Mouse (Mus musculus) MEL (cell line): Measurements from ENCODE around the gene Pih1d2.
"Not testable (repeated sequence)": the region's sequence is repeated elsewhere in the genome, so short reads cannot be mapped to it uniquely, and the experiment has no call there.

Experiments
- CTCF ChIP-seq, 3 experiments: IDR thresholded peaks in 2 of 3; conservative IDR thresholded peaks in 1 of 3; 2 replicates each; pipeline ENCODE4 v1.5.1; 2011 to 2012; ENCODE audit warnings: low read length in 3 of 3, low read depth in 2 of 3, mild to moderate bottlenecking in 2 of 3, improper control_type of control experiment in 1 of 3, inconsistent platforms in 1 of 3, mixed read lengths in 1 of 3, moderate library complexity in 1 of 3; ENCODE audit not compliant: control insufficient read depth in 1 of 3, insufficient read depth in 1 of 3, poor library complexity in 1 of 3, severe bottlenecking in 1 of 3
- EP300 ChIP-seq, 2 experiments: IDR thresholded peaks; 2 replicates each; pipeline ENCODE4 v1.6.1; 2011; ENCODE audit warnings: improper control_type of control experiment in 2 of 2, low read length in 2 of 2, low read depth in 1 of 2, mild to moderate bottlenecking in 1 of 2
- MEF2A ChIP-seq: IDR thresholded peaks from 2 replicates; pipeline ENCODE4 v1.6.1; 2014; ENCODE audit warnings: low read depth, mild to moderate bottlenecking, inconsistent platforms, low read length, improper control_type of control experiment; ENCODE audit not compliant: poor library complexity, insufficient replicate concordance, severe bottlenecking; ENCODE audit errors: extremely low read depth
- POLR2A ChIP-seq, 2 experiments: IDR thresholded peaks; 2 replicates each; pipeline ENCODE4 v1.6.1; 2011 to 2012; ENCODE audit warnings: low read length in 2 of 2, mild to moderate bottlenecking in 2 of 2, control low read depth in 1 of 2, improper control_type of control experiment in 1 of 2, low read depth in 1 of 2, moderate library complexity in 1 of 2; ENCODE audit not compliant: control insufficient read depth in 1 of 2, insufficient read depth in 1 of 2, poor library complexity in 1 of 2
- POLR2AphosphoS2 ChIP-seq: IDR thresholded peaks from 2 replicates; pipeline ENCODE4 v1.6.1; 2011; ENCODE audit warnings: low read length, improper control_type of control experiment
- RAD21 ChIP-seq: IDR thresholded peaks from 2 replicates; pipeline ENCODE4 v1.6.1; 2011; ENCODE audit warnings: mild to moderate bottlenecking, low read depth, low read length, improper control_type of control experiment
- SIN3A ChIP-seq: IDR thresholded peaks from 2 replicates; pipeline ENCODE4 v1.6.1; 2012; ENCODE audit warnings: low read length, improper control_type of control experiment, inconsistent platforms
- ZMIZ1 ChIP-seq: IDR thresholded peaks from 2 replicates; pipeline ENCODE4 v1.6.1; 2012; ENCODE audit warnings: low read depth, mild to moderate bottlenecking, inconsistent platforms, low read length, improper control_type of control experiment, moderate library complexity
- ZNF384 ChIP-seq: IDR thresholded peaks from 2 replicates; pipeline ENCODE4 v1.6.1; 2012; ENCODE audit warnings: low read depth, mild to moderate bottlenecking, inconsistent platforms, low read length, improper control_type of control experiment

GRCm38 (mm10) chr9:50630903-50631302 is 13.8 kb downstream of the Pih1d2 start:
- TF ChIP-seq EP300 (IDR thresholded peaks at IDR 0.05; ENCODE audit: low read depth in 1 of 2, low read length in 2 of 2); ZMIZ1; ZNF384; CTCF (IDR thresholded peaks at IDR 0.05 in 2 of 3, conservative IDR thresholded peaks at IDR 0.05 in 1 of 3; ENCODE audit: control insufficient read depth in 1 of 3, insufficient read depth in 1 of 3, low read depth in 2 of 3, low read length in 3 of 3, poor library complexity in 1 of 3, severe bottlenecking in 1 of 3); POLR2A (IDR thresholded peaks at IDR 0.05; ENCODE audit: control insufficient read depth in 1 of 2, insufficient read depth in 1 of 2, low read depth in 1 of 2, low read length in 2 of 2, poor library complexity in 1 of 2); RAD21; POLR2AphosphoS2; MEF2A; SIN3A: not testable (repeated sequence)
